Mouse (Mus musculus) midbrain, embryonic 11.5 days (tissue): Measurements from ENCODE around the gene St6gal1. TPM values are rescaled to one million over a fixed set of nuclear protein-coding genes. Genes with fewer than 3 reads are reported as not detected.

ENCODE experiments used
- ATAC-seq: fragments of 200-750 bp; cut with Nextera tagmentation; 2 replicates; pipeline ENCODE4 v1.8.0; 2017; ENCODE audit warnings: moderate TSS enrichment, moderate library complexity; ENCODE audit not compliant: low FRiP score
- DNase-seq: peaks from one replicate; pipeline ENCODE4 v3.0.0; 2015; ENCODE audit warnings: low spot score; ENCODE audit errors: missing footprints
- H3K27ac ChIP-seq: fragments of 300-500 bp; sonication (generic); 2 replicates; pipeline ENCODE4 v1.5.1; 2014; ENCODE audit warnings: low read depth, low read length
- H3K27me3 ChIP-seq: fragments of 300-500 bp; sonication (generic); 2 replicates; pipeline ENCODE4 v1.6.1; 2014; ENCODE audit warnings: mild to moderate bottlenecking, low read length, moderate library complexity, mixed read lengths; ENCODE audit not compliant: control insufficient read depth, insufficient read depth
- H3K36me3 ChIP-seq: fragments of 300-500 bp; sonication (generic); 2 replicates; pipeline ENCODE4 v1.6.1; 2014; ENCODE audit warnings: mild to moderate bottlenecking, low read length, moderate library complexity, mixed read lengths; ENCODE audit not compliant: control insufficient read depth, insufficient read depth
- H3K4me1 ChIP-seq: fragments of 300-500 bp; sonication (generic); 2 replicates; pipeline ENCODE4 v1.6.1; 2014; ENCODE audit warnings: low read length; ENCODE audit not compliant: control insufficient read depth, insufficient read depth
- H3K4me2 ChIP-seq: fragments of 300-500 bp; sonication (generic); 2 replicates; pipeline ENCODE4 v1.6.1; 2014; ENCODE audit warnings: mild to moderate bottlenecking, moderate library complexity
- H3K4me3 ChIP-seq: fragments of 300-500 bp; sonication (generic); 2 replicates; pipeline ENCODE4 v1.5.1; 2014; ENCODE audit warnings: low read depth, low read length
- H3K9ac ChIP-seq: fragments of 300-500 bp; sonication (generic); 2 replicates; pipeline ENCODE4 v1.6.1; 2014; ENCODE audit warnings: low read length
- H3K9me3 ChIP-seq: fragments of 300-500 bp; sonication (generic); 2 replicates; pipeline ENCODE4 v1.6.1; 2016; ENCODE audit warnings: low read length; ENCODE audit not compliant: control insufficient read depth
- WGBS: fragments of 180-500 bp; shearing (Covaris S2); extraction: QIAGEN DNeasy Blood & Tissue Kit; methylation state at CpG from one replicate; pipeline ENCODE4 v1.1.7; 2014; 5-methylcytosine and 5-hydroxymethylcytosine counted together
- polyA plus RNA-seq: library from polyadenylated mRNA; unstranded; fragments of >200 nt; fragmentation: Nextera tagmentation; extraction: Ambion mirVana; gene quantifications from 2 replicates; pipeline ENCODE4 v1.2.1, GENCODE M21; 2014

The St6gal1 gene
- polyA plus RNA-seq, 1 experiment from 2014 or later = 31.8 TPM

DNA sequence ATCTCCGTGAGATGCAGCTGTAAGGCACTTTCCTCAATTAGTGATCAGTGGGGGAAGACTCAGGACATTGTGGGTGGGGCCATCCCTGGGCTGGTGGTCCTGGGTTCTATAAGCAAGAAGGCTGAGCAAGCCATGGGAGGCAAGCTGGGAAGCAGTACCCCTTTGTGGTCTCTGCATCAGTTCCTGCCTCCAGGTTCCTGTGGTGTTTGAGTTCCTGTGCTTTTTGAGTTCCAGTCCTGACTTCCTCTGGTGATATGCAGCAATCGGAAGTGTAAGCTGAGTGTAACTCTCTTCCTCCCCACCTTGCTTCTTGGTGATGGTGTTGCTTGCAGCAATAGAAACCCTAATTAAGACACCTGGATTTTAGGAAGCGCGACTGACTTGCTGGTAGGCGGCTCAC is 58.4 kb downstream of the St6gal1 start:
- no peaks in the 10 kb centered on the region for H3K4me1 ChIP-seq
- H3K27ac ChIP-seq = no peak overlapping the region
- H3K9ac ChIP-seq = no peak overlapping the region
- no peaks in the 10 kb centered on the region for H3K27me3 ChIP-seq
- DNase-seq = no peak
- no peak overlapping the region for H3K4me2 ChIP-seq
- no peaks in the 10 kb centered on the region for H3K36me3 ChIP-seq
- 94% methylated on average over 5 of the region's 5 CpGs for WGBS
- no peak for ATAC-seq
- no peaks in the 10 kb centered on the region for H3K9me3 ChIP-seq
- H3K4me3 ChIP-seq = no peak overlapping the region

DNA sequence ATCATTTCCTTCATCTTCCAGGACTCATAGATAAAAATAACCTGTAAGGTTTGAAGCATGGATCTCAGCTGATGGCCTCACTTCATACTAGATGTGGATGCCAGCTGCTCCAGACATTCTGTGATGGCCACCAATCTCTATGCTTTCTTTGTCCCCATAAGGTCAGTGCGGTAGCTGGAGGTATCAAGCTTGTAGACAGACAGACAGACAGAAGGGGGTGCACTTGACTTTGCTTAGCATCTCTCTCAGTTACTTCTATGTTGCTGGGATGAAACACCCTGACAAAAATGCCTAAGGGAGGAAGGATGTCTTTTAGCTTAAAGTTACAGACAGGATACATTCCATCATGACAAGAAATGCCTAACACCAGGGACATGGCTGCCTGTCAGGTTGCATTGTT is 59.1 kb downstream of the St6gal1 start:
- DNase-seq (no peak), ATAC-seq (no peak)
- H3K4me2 ChIP-seq = no peak overlapping the region
- H3K4me1 ChIP-seq = no peaks in the 10 kb centered on the region
- no peak overlapping the region for H3K4me3 ChIP-seq
- no peaks in the 10 kb centered on the region for H3K36me3 ChIP-seq
- no peak overlapping the region for H3K9ac ChIP-seq
- no peaks in the 10 kb centered on the region for H3K27me3 ChIP-seq
- H3K27ac ChIP-seq = no peak overlapping the region
- no peaks in the 10 kb centered on the region for H3K9me3 ChIP-seq
- 94% methylated on average over 1 of the region's 1 CpGs for WGBS

DNA sequence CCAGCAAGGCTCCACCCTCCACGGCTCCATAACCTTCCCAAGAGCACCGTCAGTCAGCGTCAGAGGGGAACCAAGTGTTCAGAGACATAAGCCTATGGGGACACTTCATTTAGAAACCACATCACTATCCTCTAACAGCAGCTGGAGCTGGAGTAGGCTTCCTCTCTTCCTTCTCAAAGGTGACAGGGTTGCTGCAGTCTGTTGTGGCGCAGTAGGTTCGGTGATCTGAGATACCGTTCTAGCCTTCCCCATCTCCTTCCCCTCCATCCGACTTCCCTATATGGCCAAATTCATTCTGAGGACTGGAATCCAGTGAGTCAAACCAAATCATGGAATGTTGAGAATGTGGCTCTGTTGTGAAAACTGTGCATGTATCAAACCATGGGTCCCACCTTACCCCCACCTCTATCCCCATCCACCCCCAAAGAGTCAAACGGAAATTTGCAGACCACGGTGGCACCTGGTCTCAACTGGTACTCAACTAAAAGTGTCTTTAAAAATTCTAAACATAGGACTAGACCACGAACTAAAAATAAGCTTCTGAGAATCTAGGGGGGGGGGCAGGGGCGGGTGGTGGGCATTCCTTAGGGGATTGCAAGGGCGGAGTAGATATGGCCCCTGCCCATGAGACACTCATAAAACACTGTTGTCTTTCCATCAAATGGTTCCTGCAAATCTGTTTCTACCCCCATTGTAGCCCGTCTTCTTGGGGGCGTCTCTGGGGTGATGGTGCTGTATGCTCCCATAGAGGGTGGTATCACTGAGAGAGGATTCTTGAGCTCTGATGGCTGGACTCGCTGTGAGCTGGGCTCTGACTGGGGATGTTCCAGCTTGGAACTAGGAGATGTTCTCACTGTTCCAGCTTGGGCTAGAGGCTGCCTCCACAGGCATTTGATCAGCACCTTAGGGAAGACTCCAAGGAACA is 60.2 kb downstream of the St6gal1 start:
- 87% methylated on average over 15 of the region's 15 CpGs for WGBS
- H3K27ac ChIP-seq = no peak overlapping the region
- no peaks in the 10 kb centered on the region for H3K36me3 ChIP-seq
- no peaks in the 10 kb centered on the region for H3K9me3 ChIP-seq
- no peaks in the 10 kb centered on the region for H3K4me1 ChIP-seq
- no peak overlapping the region for H3K4me2 ChIP-seq
- no peak for ATAC-seq
- H3K9ac ChIP-seq = no peak overlapping the region
- H3K4me3 ChIP-seq = no peak overlapping the region
- DNase-seq = peak; percentile 64
- H3K27me3 ChIP-seq = no peaks in the 10 kb centered on the region

DNA sequence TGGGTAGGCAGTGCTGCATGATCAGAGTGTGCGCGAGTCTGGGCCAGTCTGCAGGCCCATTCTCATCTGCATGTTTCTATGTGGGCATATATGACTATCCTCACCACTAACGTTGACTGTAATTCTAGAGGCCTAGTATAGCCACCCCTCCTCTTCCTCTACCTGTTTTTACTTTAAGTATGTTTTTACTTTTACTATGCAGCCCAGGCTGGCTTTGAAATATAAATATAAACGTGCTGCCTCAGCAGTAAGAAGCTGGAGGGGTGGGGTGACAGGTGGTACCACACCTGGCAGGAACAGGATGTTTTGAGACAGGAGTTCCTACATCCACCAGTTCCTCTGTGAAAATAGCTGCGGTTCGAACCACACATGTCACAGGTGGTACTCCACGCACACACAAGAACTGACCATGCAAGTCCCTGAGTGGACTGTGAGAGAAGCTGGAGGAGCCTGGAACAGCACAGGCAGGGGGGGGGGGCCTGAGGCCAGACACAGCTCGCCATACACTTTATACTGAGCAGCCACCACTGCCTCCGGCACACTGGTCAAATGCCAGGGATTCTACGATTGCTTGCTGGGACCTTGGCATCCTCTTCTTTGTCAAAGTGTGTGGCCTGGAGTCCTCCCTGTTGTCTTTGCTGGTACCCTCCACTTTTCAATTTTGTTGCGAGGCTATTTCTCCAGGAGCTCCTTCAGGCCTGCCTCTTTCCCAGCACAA is 62.0 kb downstream of the St6gal1 start:
- ATAC-seq (no peak), DNase-seq (no peak)
- no peaks in the 10 kb centered on the region for H3K36me3 ChIP-seq
- H3K27me3 ChIP-seq = no peaks in the 10 kb centered on the region
- no peaks in the 10 kb centered on the region for H3K4me1 ChIP-seq
- H3K4me3 ChIP-seq = no peak overlapping the region
- no peak overlapping the region for H3K27ac ChIP-seq
- H3K9ac ChIP-seq = no peak overlapping the region
- WGBS = 90% methylated on average over 11 of the region's 11 CpGs
- no peak overlapping the region for H3K4me2 ChIP-seq
- H3K9me3 ChIP-seq = no peaks in the 10 kb centered on the region

DNA sequence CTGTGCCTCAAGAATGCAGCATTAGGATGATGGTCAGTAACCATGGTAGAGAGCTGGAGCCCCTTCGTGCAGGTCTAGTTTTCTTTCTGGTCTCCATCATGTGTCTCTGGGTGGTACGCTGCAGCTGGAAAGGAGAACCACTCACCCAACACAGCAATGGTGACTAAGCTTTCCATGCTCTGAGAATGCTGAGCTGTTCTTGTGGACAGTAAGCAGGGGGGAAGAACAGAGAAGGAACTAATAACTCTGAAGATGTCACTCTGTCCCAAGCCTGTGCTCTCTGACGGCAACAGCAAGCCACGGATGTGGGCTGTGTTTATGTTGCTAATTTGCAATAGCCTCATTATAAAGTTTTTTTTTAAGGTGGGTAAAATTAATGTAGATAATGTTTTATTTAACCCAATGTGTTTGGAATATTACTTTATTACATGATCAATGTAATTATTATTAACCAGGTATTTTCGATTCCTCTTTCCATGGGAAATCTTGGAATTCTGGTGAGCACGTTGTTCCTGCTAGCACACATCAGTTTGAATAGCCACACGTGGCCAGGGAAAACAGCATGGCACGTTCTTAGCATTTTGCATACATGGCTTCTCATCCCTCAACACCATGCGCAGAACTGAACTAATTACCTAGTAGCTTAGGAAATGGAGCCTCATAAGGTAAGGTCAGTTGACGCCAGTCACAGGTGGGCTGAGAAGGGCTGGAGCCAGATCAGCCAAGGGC is 62.9 kb downstream of the St6gal1 start:
- no peak overlapping the region for H3K4me2 ChIP-seq
- ATAC-seq = no peak
- no peaks in the 10 kb centered on the region for H3K36me3 ChIP-seq
- H3K9ac ChIP-seq = no peak overlapping the region
- no peaks in the 10 kb centered on the region for H3K4me1 ChIP-seq
- DNase-seq = no peak
- no peaks in the 10 kb centered on the region for H3K27me3 ChIP-seq
- no peak overlapping the region for H3K27ac ChIP-seq
- no peak overlapping the region for H3K4me3 ChIP-seq
- WGBS = 92% methylated on average over 10 of the region's 10 CpGs
- no peaks in the 10 kb centered on the region for H3K9me3 ChIP-seq

DNA sequence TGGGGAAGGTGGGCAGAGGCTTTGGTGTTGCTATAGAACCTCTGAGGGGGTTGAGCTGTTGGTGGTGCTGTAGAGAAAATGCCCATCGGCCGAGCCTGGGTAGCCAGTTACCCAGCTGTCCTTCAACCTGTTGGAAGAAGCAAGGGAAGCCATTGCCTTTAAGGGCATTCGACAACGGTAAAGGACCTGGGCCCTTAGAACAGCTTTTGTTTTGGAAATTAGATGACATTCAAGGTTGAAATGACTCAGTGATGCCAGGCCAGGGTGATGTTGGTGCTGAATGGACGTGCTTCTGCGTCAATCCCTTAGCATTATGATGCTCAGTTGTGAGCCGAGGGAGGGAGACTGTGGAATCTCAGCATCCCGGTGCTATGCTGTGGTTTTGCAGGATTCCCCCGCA is 63.6 kb downstream of the St6gal1 start:
- H3K9me3 ChIP-seq = no peaks in the 10 kb centered on the region
- H3K9ac ChIP-seq = no peak overlapping the region
- no peak overlapping the region for H3K27ac ChIP-seq
- H3K27me3 ChIP-seq = no peaks in the 10 kb centered on the region
- H3K4me3 ChIP-seq = no peak overlapping the region
- DNase-seq = no peak
- WGBS = 92% methylated on average over 9 of the region's 9 CpGs
- no peak overlapping the region for H3K4me2 ChIP-seq
- H3K4me1 ChIP-seq = no peaks in the 10 kb centered on the region
- no peak for ATAC-seq
- H3K36me3 ChIP-seq = no peaks in the 10 kb centered on the region

DNA sequence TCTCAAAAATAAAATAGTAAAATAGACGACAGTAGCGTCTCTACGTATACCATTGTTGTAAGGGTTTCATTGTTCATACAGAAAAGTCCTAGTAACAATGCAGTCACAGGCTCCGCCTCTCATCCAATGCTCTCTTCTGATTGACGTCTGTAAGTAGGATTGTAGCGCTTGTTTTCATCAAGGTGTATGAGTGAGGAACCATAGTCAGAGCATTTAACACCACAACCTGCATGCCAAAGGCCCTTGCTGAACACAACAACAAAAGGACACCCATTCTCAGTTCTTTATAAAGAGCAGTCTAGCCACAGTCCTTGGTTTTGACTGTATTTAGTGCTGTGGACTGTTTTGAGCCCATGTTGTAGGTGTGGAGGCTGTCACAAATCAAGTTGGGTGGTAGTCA is 64.9 kb downstream of the St6gal1 start:
- H3K4me2 ChIP-seq = no peak overlapping the region
- H3K4me1 ChIP-seq = no peaks in the 10 kb centered on the region
- no peaks in the 10 kb centered on the region for H3K36me3 ChIP-seq
- no peak overlapping the region for H3K27ac ChIP-seq
- no peaks in the 10 kb centered on the region for H3K9me3 ChIP-seq
- DNase-seq (no peak), ATAC-seq (no peak)
- H3K4me3 ChIP-seq = no peak overlapping the region
- no peaks in the 10 kb centered on the region for H3K27me3 ChIP-seq
- WGBS = 90% methylated on average over 6 of the region's 6 CpGs
- H3K9ac ChIP-seq = no peak overlapping the region

DNA sequence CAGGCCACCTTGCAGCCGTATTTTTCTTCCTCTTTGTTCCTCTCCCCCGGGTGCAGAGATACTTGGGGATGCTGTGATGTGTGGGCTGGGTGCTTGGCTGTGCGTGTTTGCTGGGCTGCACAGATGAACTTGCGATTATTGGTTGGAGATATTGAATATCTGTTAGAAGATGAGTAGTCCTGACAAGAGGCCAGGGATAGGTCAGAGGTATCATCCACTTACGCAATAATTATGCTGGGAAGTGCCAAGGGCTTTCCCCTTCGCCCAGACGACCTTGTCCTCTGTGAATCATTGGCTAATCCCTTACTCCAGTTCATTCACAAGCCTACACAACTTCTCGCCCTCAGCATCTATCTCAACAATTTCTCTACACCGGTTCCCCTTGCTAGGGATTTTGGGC is 65.6 kb downstream of the St6gal1 start:
- no peak overlapping the region for H3K4me2 ChIP-seq
- DNase-seq (no peak), ATAC-seq (no peak)
- no peaks in the 10 kb centered on the region for H3K9me3 ChIP-seq
- no peak overlapping the region for H3K9ac ChIP-seq
- no peak overlapping the region for H3K27ac ChIP-seq
- H3K27me3 ChIP-seq = no peaks in the 10 kb centered on the region
- H3K4me3 ChIP-seq = no peak overlapping the region
- H3K4me1 ChIP-seq = no peaks in the 10 kb centered on the region
- WGBS = 88% methylated on average over 9 of the region's 9 CpGs
- no peaks in the 10 kb centered on the region for H3K36me3 ChIP-seq

DNA sequence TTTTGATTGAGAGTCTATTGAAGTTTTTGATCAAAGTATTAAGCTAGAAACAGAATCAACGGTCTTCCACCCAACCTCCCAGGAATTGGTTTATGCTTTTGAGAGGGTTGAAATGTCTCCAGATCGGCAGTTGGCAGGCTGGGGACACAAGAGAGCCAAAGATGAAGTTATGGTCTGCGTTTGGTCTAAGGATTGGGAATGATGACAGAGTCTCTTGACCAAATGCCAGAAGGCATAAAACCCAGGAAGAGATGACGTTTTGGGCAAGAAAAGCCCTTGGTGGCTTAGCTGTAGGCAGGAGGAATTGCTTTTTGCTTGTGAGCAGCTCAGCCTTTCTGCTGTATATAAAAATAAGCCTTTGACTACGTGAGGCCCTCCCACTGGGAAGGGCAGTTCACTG is 67.0 kb downstream of the St6gal1 start:
- H3K4me3 ChIP-seq = no peak overlapping the region
- DNase-seq (no peak), ATAC-seq (no peak)
- H3K9ac ChIP-seq = no peak overlapping the region
- H3K4me2 ChIP-seq = no peak overlapping the region
- H3K9me3 ChIP-seq = no peaks in the 10 kb centered on the region
- no peak overlapping the region for H3K27ac ChIP-seq
- H3K27me3 ChIP-seq = no peaks in the 10 kb centered on the region
- 87% methylated on average over 5 of the region's 5 CpGs for WGBS
- H3K4me1 ChIP-seq = no peaks in the 10 kb centered on the region
- no peaks in the 10 kb centered on the region for H3K36me3 ChIP-seq
